Mouse (Mus musculus) cerebellum, adult (tissue): ENCODE measurements around the gene BC029722.
A peak's percentile ranks its signal among the peaks of the same experiment; 100 is the strongest.

Experiments
- ATAC-seq: cut with Nextera tagmentation; 2 replicates; pipeline ENCODE4 v1.9.2; 2017; ENCODE audit warnings: mild to moderate bottlenecking, moderate library complexity, mixed read lengths; ENCODE audit not compliant: insufficient number of reproducible peaks, low FRiP score, low TSS enrichment

The BC029722 gene

DNA sequence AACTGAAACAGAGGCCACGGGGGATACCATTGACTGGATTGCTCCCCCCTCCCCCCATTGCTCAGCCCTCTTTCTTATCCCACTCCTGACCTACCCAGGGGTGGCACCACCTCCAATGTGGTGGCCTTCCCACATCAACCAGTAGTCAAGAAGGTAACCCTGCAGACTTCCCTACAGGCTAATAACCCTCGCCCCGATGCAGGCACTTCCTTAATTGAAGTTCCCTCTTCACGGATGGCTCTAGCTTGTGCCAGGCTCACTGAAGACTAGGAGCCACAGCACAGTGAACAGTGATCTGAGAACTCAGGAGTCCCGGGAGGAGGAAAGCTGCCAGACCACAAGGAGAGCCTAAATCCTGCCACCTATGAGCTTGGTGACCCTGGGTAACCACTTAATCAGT is 32.3 kb downstream of the BC029722 start:
- ATAC-seq = no peak

DNA sequence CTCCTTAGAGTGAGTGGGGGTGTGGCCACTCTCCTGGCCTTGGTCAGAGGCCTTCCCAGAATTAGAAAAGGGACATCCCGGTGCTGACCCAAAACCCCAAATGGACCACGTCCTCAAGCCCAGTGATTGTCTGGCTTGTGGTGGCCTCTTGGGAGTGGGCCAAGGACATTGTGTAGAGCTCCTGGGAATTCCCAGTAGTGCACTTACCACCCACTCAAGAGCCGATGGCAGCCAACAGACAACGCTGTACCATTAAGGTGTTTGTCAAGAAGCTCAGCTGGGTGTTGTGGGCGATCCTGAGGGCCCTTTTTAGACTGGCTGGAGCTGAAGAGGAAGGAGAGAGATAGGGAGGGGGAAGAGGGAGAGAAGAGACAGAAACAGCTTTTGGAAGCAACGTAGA is 34.7 kb downstream of the BC029722 start:
- ATAC-seq = no peak

DNA sequence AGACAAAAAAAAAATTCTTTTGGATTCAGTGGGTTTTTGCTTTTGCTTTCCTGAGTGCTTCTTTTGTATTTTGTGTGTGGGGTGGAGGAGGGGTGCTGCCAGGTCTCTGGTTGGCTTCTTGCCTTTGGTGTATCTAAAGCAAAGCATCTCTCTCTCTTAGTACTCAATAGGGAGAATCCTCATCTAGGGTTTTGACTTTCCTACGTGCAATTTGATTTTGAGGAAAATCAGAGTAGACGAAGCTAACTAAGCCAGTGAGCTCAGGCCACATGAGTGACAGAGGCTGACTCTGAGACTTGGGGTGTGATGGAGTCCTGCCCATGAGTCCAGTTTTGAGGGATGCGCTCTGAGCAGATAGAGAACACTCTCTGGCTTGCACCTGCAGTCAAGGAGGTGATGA is 39.7 kb downstream of the BC029722 start:
- no peak for ATAC-seq

DNA sequence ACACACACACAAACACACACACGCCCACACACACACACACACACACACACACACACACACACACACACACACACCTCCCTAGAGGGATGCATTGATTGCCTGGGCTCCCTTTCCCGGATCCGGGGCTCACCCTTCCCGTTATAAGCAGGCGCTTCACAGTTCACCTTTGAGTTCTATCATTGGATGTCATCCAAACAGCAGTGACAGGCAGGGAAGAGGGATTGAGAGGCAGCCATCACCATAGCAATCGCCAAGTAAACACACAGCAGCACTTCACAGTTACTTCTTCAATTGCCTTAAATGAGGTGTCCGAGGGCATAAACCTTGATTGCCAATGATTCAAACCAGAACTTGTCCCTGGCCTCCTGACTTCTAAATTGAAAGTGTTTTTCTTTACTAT is 40.2 kb downstream of the BC029722 start:
- ATAC-seq = no peak

DNA sequence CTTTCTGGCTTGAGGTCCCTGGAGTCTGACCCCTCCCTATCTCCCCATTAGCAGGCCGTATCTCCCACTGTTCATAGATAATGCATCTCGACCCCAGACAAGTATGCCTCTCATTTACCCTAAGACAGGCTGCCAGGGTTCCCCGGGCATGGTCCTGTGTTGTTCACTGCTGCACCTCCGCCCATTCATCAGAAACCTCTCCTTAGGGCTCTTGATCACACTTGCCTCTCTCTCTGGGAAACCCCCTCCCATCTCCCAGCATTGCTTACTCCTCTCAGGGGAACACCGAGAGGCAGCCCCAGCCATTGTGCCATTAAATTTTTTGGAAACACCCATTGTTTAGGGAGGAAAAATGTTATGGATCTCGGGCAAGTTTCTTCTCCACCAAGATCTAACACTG is 41.2 kb downstream of the BC029722 start:
- ATAC-seq = no peak

DNA sequence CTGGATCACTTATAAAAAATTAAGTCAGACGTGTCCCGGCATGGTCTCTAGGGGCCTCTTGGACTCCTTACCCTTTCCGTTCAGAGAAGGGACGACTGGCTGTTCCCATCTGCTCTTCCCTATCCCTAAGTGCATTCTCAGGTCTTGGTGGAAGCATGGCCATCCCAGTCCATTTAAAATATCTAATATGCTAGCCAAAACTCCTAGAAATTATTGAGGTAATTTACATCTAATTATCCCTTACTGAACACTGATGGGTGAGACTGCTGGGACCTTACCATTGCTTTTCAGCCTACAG is 41.6 kb downstream of the BC029722 start:
- no peak for ATAC-seq

DNA sequence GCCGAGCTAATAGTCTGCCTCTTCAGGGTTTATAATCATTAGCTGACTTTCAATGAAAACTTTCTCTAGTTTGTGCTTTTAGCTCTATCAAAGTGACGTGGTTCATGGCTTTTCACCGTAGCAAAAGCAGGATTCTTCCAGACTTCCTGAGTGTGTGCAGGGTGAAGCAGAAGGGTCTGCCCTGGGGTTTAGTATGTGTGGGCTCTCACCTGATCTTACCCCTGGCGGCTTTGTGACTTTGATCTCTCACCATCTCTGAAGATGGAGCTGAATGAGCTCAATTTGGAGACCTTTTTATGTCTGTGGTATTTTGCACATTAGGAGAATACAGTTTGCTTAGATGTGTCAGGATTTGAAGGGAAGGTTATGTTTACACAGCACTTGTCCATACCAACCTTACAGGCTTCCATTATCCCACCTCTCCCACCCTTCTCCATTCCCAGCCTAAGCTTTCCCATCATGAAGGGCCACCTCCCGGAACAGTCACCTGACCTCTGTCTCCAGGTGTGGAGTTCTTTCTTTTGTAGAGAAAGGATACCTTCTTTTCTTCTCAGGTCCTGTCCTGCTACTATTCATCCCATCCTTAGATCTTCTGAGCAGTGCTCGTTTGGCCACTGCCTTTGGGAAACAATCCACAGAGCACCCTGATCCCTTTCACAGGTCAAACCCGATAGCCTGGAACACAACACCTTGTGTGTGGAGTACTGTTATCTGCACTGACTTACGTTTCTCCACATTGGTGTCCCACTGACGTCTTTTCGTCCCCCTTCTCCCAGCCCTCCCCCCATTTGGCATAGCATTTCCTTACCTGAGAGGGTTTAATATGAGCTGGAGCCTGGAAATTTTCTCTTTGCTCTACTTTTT is 42.2 kb downstream of the BC029722 start:
- no peak for ATAC-seq

DNA sequence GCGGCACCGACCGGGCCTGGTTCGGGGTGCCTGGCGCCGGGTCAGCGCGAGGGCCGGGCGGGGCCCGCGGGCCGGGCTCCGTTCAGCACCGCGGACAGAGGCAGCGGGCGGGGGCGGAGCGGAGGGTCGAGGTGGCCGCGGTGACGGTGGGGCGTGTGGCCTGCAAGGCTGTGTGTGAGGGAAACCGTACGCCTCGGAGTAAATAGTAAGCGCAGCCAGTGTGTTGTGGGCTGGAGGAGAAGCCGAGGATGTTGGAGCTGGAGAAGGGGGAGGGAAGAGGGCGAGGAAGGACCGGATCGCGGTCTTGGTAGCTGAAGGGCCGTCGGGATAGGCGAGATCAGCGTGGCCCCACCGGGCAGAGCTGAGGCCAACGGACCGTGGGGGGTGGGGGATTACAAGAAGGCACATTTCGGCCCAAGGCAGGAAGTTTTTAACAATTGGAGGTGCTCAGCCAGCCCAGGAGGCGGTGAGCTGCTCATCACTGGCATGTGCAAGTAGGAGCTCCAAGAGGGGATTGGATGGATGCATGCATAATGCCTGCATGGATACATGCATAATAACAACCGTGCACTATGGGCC is 43.5 kb downstream of the BC029722 start:
- ATAC-seq = peak; percentile 51; the same call in 1 of the 2 replicates

DNA sequence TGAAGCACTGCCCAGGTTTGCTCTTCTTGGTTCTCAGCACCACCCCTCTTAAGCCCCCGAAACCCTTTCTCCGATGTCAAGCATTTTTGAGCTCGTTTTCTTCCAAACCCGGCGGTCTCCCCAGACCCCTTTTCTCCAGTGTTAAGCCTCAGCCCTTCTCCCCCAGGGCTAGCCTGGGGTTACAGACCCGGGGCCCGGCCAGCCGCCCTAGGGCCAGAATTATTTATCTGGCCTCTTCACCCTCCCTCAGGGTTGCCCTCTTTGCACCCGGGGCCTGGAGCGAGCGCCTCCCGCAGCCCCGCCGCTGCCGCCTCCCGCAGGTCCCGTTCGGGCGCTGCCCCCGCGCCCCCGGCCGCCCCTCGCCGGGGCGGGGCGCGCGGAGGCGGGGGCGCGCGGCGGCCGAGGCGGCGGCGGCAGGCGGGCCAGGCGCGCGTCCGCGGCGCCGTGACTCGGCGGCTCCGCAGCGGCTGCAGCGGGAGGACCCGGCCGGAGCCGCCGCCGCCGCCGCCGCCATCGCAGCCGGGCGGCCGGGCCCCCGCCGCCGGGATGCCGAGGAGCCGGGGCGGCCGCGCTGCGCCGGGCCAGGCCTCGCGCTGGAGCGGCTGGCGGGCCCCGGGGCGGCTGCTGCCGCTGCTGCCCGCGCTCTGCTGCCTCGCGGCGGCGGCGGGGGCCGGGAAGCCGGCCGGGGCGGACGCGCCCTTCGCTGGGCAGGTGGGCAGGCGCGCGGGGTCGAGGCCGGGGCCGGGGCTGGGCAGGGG is 44.1 kb downstream of the BC029722 start, which contains the start of gene Mmp24:
Mmp24 (plus strand) TSS at position 416 of the 758 bp plus-strand sequence.
- no peak for ATAC-seq

DNA sequence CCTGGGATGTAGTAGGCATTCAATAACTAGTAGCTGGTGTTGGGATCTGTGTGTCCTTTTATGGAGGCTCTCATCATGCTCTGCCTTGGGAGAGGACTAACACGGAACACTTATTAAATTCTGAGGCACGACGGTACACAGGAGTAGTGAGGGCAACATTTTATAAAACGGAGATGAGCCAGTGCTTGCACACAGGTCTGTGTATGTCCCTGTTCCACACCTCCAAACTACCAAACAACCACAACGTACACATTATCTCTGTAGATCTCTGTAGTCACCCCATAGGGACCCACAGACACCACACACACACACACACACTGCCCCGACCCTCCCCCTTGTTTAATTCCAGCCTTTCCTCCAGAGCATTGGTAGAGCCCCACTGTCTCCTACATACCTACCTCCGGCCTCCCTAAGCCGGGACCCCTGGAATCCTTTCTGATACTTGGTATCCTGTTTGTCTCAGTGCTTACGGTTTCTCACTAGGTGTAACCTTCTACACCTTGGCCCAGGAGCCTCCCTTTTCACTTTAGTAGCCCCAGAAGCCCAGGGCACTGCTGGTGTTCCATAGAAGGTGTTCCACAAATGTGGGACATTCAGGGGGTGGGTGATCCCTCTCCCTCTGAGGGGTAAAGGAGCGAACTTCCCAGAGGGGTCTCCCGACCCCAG is 44.8 kb downstream of the BC029722 start:
- no peak for ATAC-seq

DNA sequence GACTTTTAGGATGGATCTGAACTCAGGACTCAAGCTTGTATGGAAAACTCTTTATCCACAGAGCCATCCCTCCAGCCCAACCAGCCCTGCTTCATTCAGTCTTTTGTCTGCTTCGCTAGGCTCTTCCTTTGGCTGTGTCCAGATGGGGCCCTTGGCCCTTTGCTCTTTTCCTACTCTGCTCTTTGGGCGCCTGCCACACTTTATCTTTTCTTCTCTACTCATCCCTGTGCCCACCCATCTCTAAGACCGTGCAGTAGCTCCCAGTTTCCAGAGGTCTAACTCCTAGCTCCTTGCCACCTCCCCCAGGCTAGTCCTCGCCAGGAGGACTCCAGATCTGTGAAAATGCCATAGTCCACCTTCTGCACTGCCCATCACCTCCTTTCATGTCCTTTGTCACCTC is 45.6 kb downstream of the BC029722 start:
- ATAC-seq = no peak
